Mouse (Mus musculus): ENCODE measurements around the gene Nt5m. TPM values are rescaled to one million over a fixed set of nuclear protein-coding genes. Genes with fewer than 3 reads are reported as not detected.

The Nt5m gene
- polyA plus RNA-seq, 1 experiment from 2014 or later = 54.8 TPM

- no peaks in the 10 kb centered on the region for H3K27me3 ChIP-seq (replicated peaks; ENCODE audit: control insufficient read depth, insufficient read depth, low read length)
- 84% methylated on average over 3 of the region's 3 CpGs for WGBS
- H3K9me3 ChIP-seq (replicated peaks; ENCODE audit: control insufficient read depth, low read length) = no peaks in the 10 kb centered on the region
- ATAC-seq (no peak), DNase-seq (ENCODE audit: low spot score) (no peak)
- no peak overlapping the region for H3K9ac ChIP-seq (ENCODE audit: low read length)
- peaks cover 3% of the 10 kb centered on the region; the same call in 1 of the 2 replicates for H3K4me1 ChIP-seq (ENCODE audit: control insufficient read depth, insufficient read depth, low read length)
- H3K4me2 ChIP-seq (ENCODE audit: low read length) = no peak overlapping the region
- H3K36me3 ChIP-seq (ENCODE audit: control insufficient read depth, insufficient read depth, low read length) = peaks cover 3% of the 10 kb centered on the region; the same call in 1 of the 2 replicates
- H3K4me3 ChIP-seq (ENCODE audit: low read depth, low read length) = no peak overlapping the region
- no peak overlapping the region for H3K27ac ChIP-seq (ENCODE audit: low read depth, low read length)
Observed at GRCm38 (mm10) chr11:59852865-59853264, 13.6 kb downstream of the Nt5m start.

- no peak overlapping the region for H3K9ac ChIP-seq (ENCODE audit: low read length)
- no peaks in the 10 kb centered on the region for H3K4me1 ChIP-seq (ENCODE audit: control insufficient read depth, insufficient read depth, low read length)
- WGBS = 91% methylated on average over 11 of the region's 11 CpGs
- H3K27ac ChIP-seq (ENCODE audit: low read depth, low read length) = no peak overlapping the region
- no peak for DNase-seq (ENCODE audit: low spot score)
- ATAC-seq = no peak
- no peaks in the 10 kb centered on the region for H3K9me3 ChIP-seq (replicated peaks; ENCODE audit: control insufficient read depth, low read length)
- H3K36me3 ChIP-seq (ENCODE audit: control insufficient read depth, insufficient read depth, low read length) = peaks cover 3% of the 10 kb centered on the region; the same call in 1 of the 2 replicates
- no peak overlapping the region for H3K4me2 ChIP-seq (ENCODE audit: low read length)
- H3K4me3 ChIP-seq (ENCODE audit: low read depth, low read length) = no peak overlapping the region
- no peaks in the 10 kb centered on the region for H3K27me3 ChIP-seq (replicated peaks; ENCODE audit: control insufficient read depth, insufficient read depth, low read length)
Observed at GRCm38 (mm10) chr11:59860467-59860866, 21.2 kb downstream of the Nt5m start.

GRCm38 (mm10) chr11:59864316-59864715 is 25.1 kb downstream of the Nt5m start:
- DNase-seq (ENCODE audit: low spot score) = no peak
- 92% methylated on average over 6 of the region's 6 CpGs for whole genome bisulfite sequencing
- Histone ChIP-seq H3K27me3 (replicated peaks; ENCODE audit: control insufficient read depth, insufficient read depth, low read length) (no peaks in the 10 kb centered on the region), H3K4me2 (ENCODE audit: low read length) (no peak overlapping the region), H3K4me3 (ENCODE audit: low read depth, low read length) (no peak overlapping the region), H3K27ac (ENCODE audit: low read depth, low read length) (no peak overlapping the region), H3K4me1 (ENCODE audit: control insufficient read depth, insufficient read depth, low read length) (no peaks in the 10 kb centered on the region), H3K9ac (ENCODE audit: low read length) (no peak overlapping the region), H3K36me3 (ENCODE audit: control insufficient read depth, insufficient read depth, low read length) (no peaks in the 10 kb centered on the region; the same call in 1 of the 2 replicates), H3K9me3 (replicated peaks; ENCODE audit: control insufficient read depth, low read length) (no peaks in the 10 kb centered on the region)
- ATAC-seq = no peak

GRCm38 (mm10) chr11:59872124-59872523 is 32.9 kb downstream of the Nt5m start:
- no peaks in the 10 kb centered on the region for H3K4me1 ChIP-seq (ENCODE audit: control insufficient read depth, insufficient read depth, low read length)
- ATAC-seq = no peak
- H3K36me3 ChIP-seq (ENCODE audit: control insufficient read depth, insufficient read depth, low read length) = peaks cover 29% of the 10 kb centered on the region
- H3K9ac ChIP-seq (ENCODE audit: low read length) = no peak overlapping the region
- H3K27me3 ChIP-seq (replicated peaks; ENCODE audit: control insufficient read depth, insufficient read depth, low read length) = no peaks in the 10 kb centered on the region
- no peak overlapping the region for H3K27ac ChIP-seq (ENCODE audit: low read depth, low read length)
- no peak for DNase-seq (ENCODE audit: low spot score)
- H3K9me3 ChIP-seq (replicated peaks; ENCODE audit: control insufficient read depth, low read length) = no peaks in the 10 kb centered on the region
- H3K4me3 ChIP-seq (ENCODE audit: low read depth, low read length) = no peak overlapping the region
- WGBS = 75% methylated on average over 8 of the region's 8 CpGs
- no peak overlapping the region for H3K4me2 ChIP-seq (ENCODE audit: low read length)

- H3K27me3 ChIP-seq (replicated peaks; ENCODE audit: control insufficient read depth, insufficient read depth, low read length) = no peaks in the 10 kb centered on the region
- H3K4me3 ChIP-seq (ENCODE audit: low read depth, low read length) = no peak overlapping the region
- H3K9me3 ChIP-seq (replicated peaks; ENCODE audit: control insufficient read depth, low read length) = no peaks in the 10 kb centered on the region
- H3K36me3 ChIP-seq (ENCODE audit: control insufficient read depth, insufficient read depth, low read length) = peaks cover 27% of the 10 kb centered on the region
- 0 out of 2 replicates have a peak overlapping the region, but pooled peaks have one; percentile 23 for H3K9ac ChIP-seq (ENCODE audit: low read length)
- H3K4me1 ChIP-seq (ENCODE audit: control insufficient read depth, insufficient read depth, low read length) = no peaks in the 10 kb centered on the region
- WGBS = 26% methylated on average over 2 of the region's 2 CpGs
- ATAC-seq = peak; percentile 86
- peak; percentile 94 for DNase-seq (ENCODE audit: low spot score)
- H3K27ac ChIP-seq (ENCODE audit: low read depth, low read length) = no peak overlapping the region
- no peak overlapping the region for H3K4me2 ChIP-seq (ENCODE audit: low read length)
Observed at GRCm38 (mm10) chr11:59880031-59880430, 40.8 kb downstream of the Nt5m start.

GRCm38 (mm10) chr11:59885217-59885986 is 46.2 kb downstream of the Nt5m start:
- H3K4me2 ChIP-seq (ENCODE audit: low read length) = no peak overlapping the region
- H3K27me3 ChIP-seq (replicated peaks; ENCODE audit: control insufficient read depth, insufficient read depth, low read length) = no peaks in the 10 kb centered on the region
- H3K4me3 ChIP-seq (ENCODE audit: low read depth, low read length) = no peak overlapping the region
- WGBS = 75% methylated on average over 17 of the region's 17 CpGs
- no peaks in the 10 kb centered on the region for H3K9me3 ChIP-seq (replicated peaks; ENCODE audit: control insufficient read depth, low read length)
- H3K27ac ChIP-seq (ENCODE audit: low read depth, low read length) = no peak overlapping the region
- no peak for ATAC-seq
- no peak for DNase-seq (ENCODE audit: low spot score)
- no peaks in the 10 kb centered on the region for H3K4me1 ChIP-seq (ENCODE audit: control insufficient read depth, insufficient read depth, low read length)
- H3K9ac ChIP-seq (ENCODE audit: low read length) = no peak overlapping the region
- H3K36me3 ChIP-seq (ENCODE audit: control insufficient read depth, insufficient read depth, low read length) = no peaks in the 10 kb centered on the region

GRCm38 (mm10) chr11:59886952-59887351 is 47.7 kb downstream of the Nt5m start:
- Histone ChIP-seq H3K9ac (ENCODE audit: low read length) (no peak overlapping the region), H3K4me2 (ENCODE audit: low read length) (no peak overlapping the region), H3K27ac (ENCODE audit: low read depth, low read length) (no peak overlapping the region), H3K27me3 (replicated peaks; ENCODE audit: control insufficient read depth, insufficient read depth, low read length) (no peaks in the 10 kb centered on the region), H3K9me3 (replicated peaks; ENCODE audit: control insufficient read depth, low read length) (no peaks in the 10 kb centered on the region), H3K36me3 (ENCODE audit: control insufficient read depth, insufficient read depth, low read length) (no peaks in the 10 kb centered on the region), H3K4me3 (ENCODE audit: low read depth, low read length) (no peak overlapping the region), H3K4me1 (ENCODE audit: control insufficient read depth, insufficient read depth, low read length) (no peaks in the 10 kb centered on the region)
- ATAC-seq (no peak), DNase-seq (ENCODE audit: low spot score) (no peak)
- 82% methylated on average over 1 of the region's 1 CpGs for WGBS

GRCm38 (mm10) chr11:59888151-59888550 is 48.9 kb downstream of the Nt5m start:
- H3K4me2 ChIP-seq (ENCODE audit: low read length) = no peak overlapping the region
- no peaks in the 10 kb centered on the region for H3K9me3 ChIP-seq (replicated peaks; ENCODE audit: control insufficient read depth, low read length)
- no peak for ATAC-seq
- 75% methylated on average over 5 of the region's 5 CpGs for WGBS
- H3K27me3 ChIP-seq (replicated peaks; ENCODE audit: control insufficient read depth, insufficient read depth, low read length) = no peaks in the 10 kb centered on the region
- H3K27ac ChIP-seq (ENCODE audit: low read depth, low read length) = no peak overlapping the region
- H3K4me3 ChIP-seq (ENCODE audit: low read depth, low read length) = no peak overlapping the region
- H3K9ac ChIP-seq (ENCODE audit: low read length) = no peak overlapping the region
- H3K4me1 ChIP-seq (ENCODE audit: control insufficient read depth, insufficient read depth, low read length) = no peaks in the 10 kb centered on the region
- H3K36me3 ChIP-seq (ENCODE audit: control insufficient read depth, insufficient read depth, low read length) = no peaks in the 10 kb centered on the region
- DNase-seq (ENCODE audit: low spot score) = no peak

- 68% methylated on average over 6 of the region's 6 CpGs for WGBS
- Histone ChIP-seq H3K9me3 (replicated peaks; ENCODE audit: control insufficient read depth, low read length) (no peaks in the 10 kb centered on the region), H3K9ac (ENCODE audit: low read length) (no peak overlapping the region), H3K4me1 (ENCODE audit: control insufficient read depth, insufficient read depth, low read length) (no peaks in the 10 kb centered on the region), H3K4me2 (ENCODE audit: low read length) (no peak overlapping the region), H3K27me3 (replicated peaks; ENCODE audit: control insufficient read depth, insufficient read depth, low read length) (no peaks in the 10 kb centered on the region), H3K27ac (ENCODE audit: low read depth, low read length) (no peak overlapping the region), H3K36me3 (ENCODE audit: control insufficient read depth, insufficient read depth, low read length) (no peaks in the 10 kb centered on the region), H3K4me3 (ENCODE audit: low read depth, low read length) (no peak overlapping the region)
- DNase-seq (ENCODE audit: low spot score) (no peak), ATAC-seq (no peak)
Observed at GRCm38 (mm10) chr11:59891854-59892253, 52.6 kb downstream of the Nt5m start.

Measured in forebrain, embryonic 14.5 days (tissue).